Mouse (Mus musculus): Measurements from ENCODE around the gene Ms4a10. TPM values are rescaled to one million over a fixed set of nuclear protein-coding genes. Genes with fewer than 3 reads are reported as not detected.

Gene Ms4a10
- total RNA-seq, 1 experiment: 6.2 TPM

DNA sequence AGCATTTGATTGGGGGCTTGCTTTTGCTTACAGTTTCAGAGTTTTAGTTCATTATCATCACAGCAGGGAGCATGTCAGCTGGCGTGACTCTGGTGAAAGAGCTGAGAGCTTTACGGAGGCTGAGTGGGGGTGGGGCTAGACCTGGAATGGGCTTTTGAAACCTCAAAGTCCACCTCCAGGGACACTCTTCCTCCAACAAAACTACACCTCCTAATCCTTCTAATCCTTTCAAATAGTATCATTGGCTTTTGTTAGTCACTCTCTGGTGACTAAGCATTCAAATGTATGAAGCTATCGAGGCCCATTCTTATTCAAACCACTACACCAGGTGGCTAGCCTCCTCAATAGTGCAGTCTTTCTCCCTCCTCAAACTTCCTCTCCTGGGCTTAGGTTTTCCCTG lies 1.8 kb downstream of the Ms4a10 start:
- peak overlapping the region; percentile 93 for H3K27ac ChIP-seq (ENCODE audit: insufficient read depth, low read depth, low read length, poor library complexity, severe bottlenecking)

DNA sequence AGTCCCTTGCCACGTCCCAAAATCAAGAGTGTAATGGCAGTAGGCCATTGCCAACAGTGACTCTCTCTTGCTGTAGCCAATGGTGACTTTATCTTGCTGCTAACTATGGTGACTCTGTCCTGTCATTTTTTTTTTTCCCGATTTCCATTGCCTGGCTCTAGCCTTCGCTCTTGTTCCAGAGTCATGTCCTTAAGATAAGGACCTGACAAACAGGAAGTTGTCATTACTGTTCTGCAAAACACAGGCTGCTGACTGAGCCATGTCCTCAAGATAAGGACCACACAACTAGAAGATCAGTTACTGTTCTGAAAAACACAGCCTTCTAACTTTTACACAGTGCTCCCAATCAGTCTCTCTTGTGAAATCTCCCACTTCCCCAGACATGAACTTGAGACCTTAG lies 4.0 kb downstream of the Ms4a10 start:
- H3K36me3 ChIP-seq (ENCODE audit: control insufficient read depth, insufficient read depth, low read length, poor library complexity, severe bottlenecking): no peaks in the 10 kb centered on the region
- peaks cover 12 to 15% of the 10 kb centered on the region in 2 experiments for H3K4me1 ChIP-seq (ENCODE audit: control insufficient read depth in 2 of 2, insufficient read depth in 2 of 2, low read length in 2 of 2, poor library complexity in 1 of 2)
- in situ Hi-C loops (cut with MboI; ENCODE audit: low sequenced_read_pairs in 2 of 2, unreplicated experiment in 2 of 2): loop anchor here in 1 of 2 experiments (25.0 kb wide), 1 partner anchor 258 kb away; no protein-coding TSS in a partner anchor
- no peak overlapping the region for H3K4me3 ChIP-seq (ENCODE audit: insufficient read depth in 1 of 2, low read depth in 1 of 2, low read length in 2 of 2, poor library complexity in 1 of 2, severe bottlenecking in 1 of 2)
- no peak for DNase-seq (ENCODE audit: low read depth, low spot score)
- no peak overlapping the region for H3K9ac ChIP-seq (ENCODE audit: insufficient read depth, low read depth, low read length, poor library complexity, severe bottlenecking)
- no peak overlapping the region for H3K27ac ChIP-seq (ENCODE audit: insufficient read depth, low read depth, low read length, poor library complexity, severe bottlenecking)
- TF ChIP-seq HCFC1 (IDR thresholded peaks at IDR 0.05; ENCODE audit: borderline replicate concordance, insufficient read depth, low read length): no peak
- no peak for TF ChIP-seq CHD2 (IDR thresholded peaks at IDR 0.05; ENCODE audit: low read depth, low read length)
- no peak for TF ChIP-seq ZNF384 (IDR thresholded peaks at IDR 0.05; ENCODE audit: low read depth, low read length)
- no peak for TF ChIP-seq ZC3H11A (IDR thresholded peaks at IDR 0.05; ENCODE audit: borderline replicate concordance, low read depth, low read length)
- TF ChIP-seq MAFK (IDR thresholded peaks at IDR 0.05; ENCODE audit: insufficient read depth, low read depth, low read length): no peak
- H3K9me3 ChIP-seq (ENCODE audit: control insufficient read depth, insufficient read depth, low read depth, low read length): no peaks in the 10 kb centered on the region

More for the DNA sequence above, 1.8 kb downstream of the Ms4a10 start:
- no peaks in the 10 kb centered on the region for H3K9me3 ChIP-seq (ENCODE audit: control insufficient read depth, insufficient read depth, low read depth, low read length)
- peaks cover 12 to 18% of the 10 kb centered on the region in 2 experiments for H3K4me1 ChIP-seq (ENCODE audit: control insufficient read depth in 2 of 2, insufficient read depth in 2 of 2, low read length in 2 of 2, poor library complexity in 1 of 2)
- no peak overlapping the region for H3K9ac ChIP-seq (ENCODE audit: insufficient read depth, low read depth, low read length, poor library complexity, severe bottlenecking)
- DNase-seq (ENCODE audit: low read depth, low spot score): peak; percentile 95
- H3K4me3 ChIP-seq (ENCODE audit: insufficient read depth in 1 of 2, low read depth in 1 of 2, low read length in 2 of 2, poor library complexity in 1 of 2, severe bottlenecking in 1 of 2): no peak overlapping the region
- H3K36me3 ChIP-seq (ENCODE audit: control insufficient read depth, insufficient read depth, low read length, poor library complexity, severe bottlenecking): no peaks in the 10 kb centered on the region
- in situ Hi-C loops (cut with MboI; ENCODE audit: low sequenced_read_pairs in 2 of 2, unreplicated experiment in 2 of 2): loop anchor here in 1 of 2 experiments (25.0 kb wide), 1 partner anchor 260 kb away; no protein-coding TSS in a partner anchor
- TF ChIP-seq HCFC1 (IDR thresholded peaks at IDR 0.05; ENCODE audit: borderline replicate concordance, insufficient read depth, low read length) (0 out of 2 replicates have a peak, but pooled peaks have one; percentile 44), ZC3H11A (IDR thresholded peaks at IDR 0.05; ENCODE audit: borderline replicate concordance, low read depth, low read length) (no peak), CHD2 (IDR thresholded peaks at IDR 0.05; ENCODE audit: low read depth, low read length) (peak; percentile 63), MAFK (IDR thresholded peaks at IDR 0.05; ENCODE audit: insufficient read depth, low read depth, low read length) (peak; percentile 90)

DNA sequence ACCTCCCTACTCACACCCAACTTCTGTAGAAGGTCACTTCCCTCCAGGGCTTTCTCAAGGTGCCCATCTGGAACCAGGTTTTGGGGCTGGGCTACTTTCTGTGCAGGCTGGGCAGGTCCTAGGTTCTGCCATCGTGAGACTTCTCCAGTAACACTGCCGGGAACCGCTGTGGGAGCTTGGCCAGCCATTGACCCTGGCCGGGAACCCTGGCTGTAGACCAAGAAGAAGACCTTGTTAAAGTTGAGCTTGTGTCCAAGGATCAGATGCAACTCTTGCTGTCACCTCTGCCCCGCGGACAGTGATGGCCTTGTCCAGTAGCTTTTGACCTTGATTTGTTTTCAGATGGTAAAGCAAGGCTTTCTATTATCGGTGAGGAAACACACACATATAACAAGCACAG lies 5.9 kb downstream of the Ms4a10 start:
- H3K36me3 ChIP-seq (ENCODE audit: control insufficient read depth, insufficient read depth, low read length, poor library complexity, severe bottlenecking): no peaks in the 10 kb centered on the region

DNA sequence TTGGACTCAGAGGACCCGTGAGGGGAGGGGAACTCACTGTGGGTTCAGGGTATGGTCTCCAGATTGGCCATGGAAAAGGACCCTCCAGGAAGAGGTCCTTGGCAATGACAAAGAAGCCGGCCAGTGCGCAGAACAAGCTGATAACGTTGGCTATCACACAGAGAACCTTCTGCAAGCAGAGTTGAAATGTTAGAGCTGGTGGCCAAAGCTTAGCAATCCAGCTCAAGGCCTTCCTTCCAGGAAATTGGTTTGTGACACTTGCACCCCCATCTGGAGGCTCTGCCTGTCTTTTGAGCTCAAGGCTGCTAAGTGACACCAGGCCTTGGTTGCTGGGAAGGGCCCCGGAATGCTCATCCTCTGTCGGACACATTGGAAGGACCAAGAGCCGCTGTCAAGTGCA lies 8.7 kb downstream of the Ms4a10 start:
- no peak for DNase-seq (ENCODE audit: low read depth, low spot score)
- Histone ChIP-seq H3K36me3 (ENCODE audit: control insufficient read depth, insufficient read depth, low read length, poor library complexity, severe bottlenecking) (no peaks in the 10 kb centered on the region), H3K9ac (ENCODE audit: insufficient read depth, low read depth, low read length, poor library complexity, severe bottlenecking) (no peak overlapping the region), H3K9me3 (ENCODE audit: control insufficient read depth, insufficient read depth, low read depth, low read length) (no peaks in the 10 kb centered on the region), H3K4me3 (ENCODE audit: insufficient read depth in 1 of 2, low read depth in 1 of 2, low read length in 2 of 2, poor library complexity in 1 of 2, severe bottlenecking in 1 of 2) (no peak overlapping the region), H3K4me1 (ENCODE audit: control insufficient read depth in 2 of 2, insufficient read depth in 2 of 2, low read length in 2 of 2, poor library complexity in 1 of 2) (no peaks in the 10 kb centered on the region), H3K27ac (ENCODE audit: insufficient read depth, low read depth, low read length, poor library complexity, severe bottlenecking) (no peak overlapping the region)
- in situ Hi-C loops (cut with MboI; ENCODE audit: low sequenced_read_pairs in 2 of 2, unreplicated experiment in 2 of 2): loop anchor here in 1 of 2 experiments (25.0 kb wide), 1 partner anchor 253 kb away; no protein-coding TSS in a partner anchor
- TF ChIP-seq HCFC1 (IDR thresholded peaks at IDR 0.05; ENCODE audit: borderline replicate concordance, insufficient read depth, low read length) (no peak), ZC3H11A (IDR thresholded peaks at IDR 0.05; ENCODE audit: borderline replicate concordance, low read depth, low read length) (no peak), MAFK (IDR thresholded peaks at IDR 0.05; ENCODE audit: insufficient read depth, low read depth, low read length) (no peak), CHD2 (IDR thresholded peaks at IDR 0.05; ENCODE audit: low read depth, low read length) (no peak), ZNF384 (IDR thresholded peaks at IDR 0.05; ENCODE audit: low read depth, low read length) (no peak)

More for the DNA sequence above, 5.9 kb downstream of the Ms4a10 start:
- Histone ChIP-seq H3K9me3 (ENCODE audit: control insufficient read depth, insufficient read depth, low read depth, low read length) (no peaks in the 10 kb centered on the region), H3K4me3 (ENCODE audit: insufficient read depth in 1 of 2, low read depth in 1 of 2, low read length in 2 of 2, poor library complexity in 1 of 2, severe bottlenecking in 1 of 2) (no peak overlapping the region), H3K9ac (ENCODE audit: insufficient read depth, low read depth, low read length, poor library complexity, severe bottlenecking) (no peak overlapping the region), H3K4me1 (ENCODE audit: control insufficient read depth in 2 of 2, insufficient read depth in 2 of 2, low read length in 2 of 2, poor library complexity in 1 of 2) (peaks cover 5 to 9% of the 10 kb centered on the region in 2 experiments), H3K27ac (ENCODE audit: insufficient read depth, low read depth, low read length, poor library complexity, severe bottlenecking) (no peak overlapping the region; the same call in 1 of the 2 replicates)
- in situ Hi-C loops (cut with MboI; ENCODE audit: low sequenced_read_pairs in 2 of 2, unreplicated experiment in 2 of 2): loop anchor here in 1 of 2 experiments (25.0 kb wide), 1 partner anchor 256 kb away; no protein-coding TSS in a partner anchor
- no peak for TF ChIP-seq MAFK (IDR thresholded peaks at IDR 0.05; ENCODE audit: insufficient read depth, low read depth, low read length)
- no peak for DNase-seq (ENCODE audit: low read depth, low spot score)

DNA sequence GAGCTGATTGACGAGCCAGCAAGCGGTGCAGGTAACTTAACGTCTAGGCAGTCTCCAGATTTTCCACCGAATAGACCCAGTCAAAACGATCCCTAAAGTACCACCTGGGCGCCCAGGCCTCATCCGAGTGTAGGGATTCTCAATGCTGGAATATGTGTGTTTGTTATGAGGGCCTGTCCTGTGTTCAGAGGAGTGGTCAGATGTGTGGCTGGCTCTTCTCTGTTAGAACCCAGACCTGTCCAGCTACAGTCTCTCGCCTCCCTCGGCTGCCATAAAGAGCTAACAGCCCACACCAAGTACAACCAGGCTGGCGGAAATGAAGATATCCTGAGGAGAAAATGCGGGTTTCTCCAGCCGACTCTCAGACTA lies 14.5 kb downstream of the Ms4a10 start:
- in situ Hi-C loops (cut with MboI; ENCODE audit: low sequenced_read_pairs in 2 of 2, unreplicated experiment in 2 of 2): loop anchor here in 1 of 2 experiments (25.0 kb wide), 1 partner anchor 248 kb away; no protein-coding TSS in a partner anchor
- H3K9ac ChIP-seq (ENCODE audit: insufficient read depth, low read depth, low read length, poor library complexity, severe bottlenecking): no peak overlapping the region
- DNase-seq (ENCODE audit: low read depth, low spot score): no peak
- no peak overlapping the region for H3K27ac ChIP-seq (ENCODE audit: insufficient read depth, low read depth, low read length, poor library complexity, severe bottlenecking)
- no peak overlapping the region for H3K4me3 ChIP-seq (ENCODE audit: insufficient read depth in 1 of 2, low read depth in 1 of 2, low read length in 2 of 2, poor library complexity in 1 of 2, severe bottlenecking in 1 of 2)
- H3K9me3 ChIP-seq (ENCODE audit: control insufficient read depth, insufficient read depth, low read depth, low read length): no peaks in the 10 kb centered on the region
- no peak for TF ChIP-seq ZC3H11A (IDR thresholded peaks at IDR 0.05; ENCODE audit: borderline replicate concordance, low read depth, low read length)
- no peak for TF ChIP-seq HCFC1 (IDR thresholded peaks at IDR 0.05; ENCODE audit: borderline replicate concordance, insufficient read depth, low read length)
- no peak for TF ChIP-seq CHD2 (IDR thresholded peaks at IDR 0.05; ENCODE audit: low read depth, low read length)
- no peak for TF ChIP-seq MAFK (IDR thresholded peaks at IDR 0.05; ENCODE audit: insufficient read depth, low read depth, low read length)
- TF ChIP-seq ZNF384 (IDR thresholded peaks at IDR 0.05; ENCODE audit: low read depth, low read length): no peak
- peaks cover 0 to 3% of the 10 kb centered on the region in 2 experiments; a peak in 1 of 4 replicates for H3K4me1 ChIP-seq (ENCODE audit: control insufficient read depth in 2 of 2, insufficient read depth in 2 of 2, low read length in 2 of 2, poor library complexity in 1 of 2)
- no peaks in the 10 kb centered on the region for H3K36me3 ChIP-seq (ENCODE audit: control insufficient read depth, insufficient read depth, low read length, poor library complexity, severe bottlenecking)

All from ES-E14 (cell line).